Mouse (Mus musculus): Measurements from ENCODE around the gene Pex12.
"Not testable (repeated sequence)": the region's sequence is repeated elsewhere in the genome, so short reads cannot be mapped to it uniquely, and the experiment has no call there.

Gene Pex12

DNA sequence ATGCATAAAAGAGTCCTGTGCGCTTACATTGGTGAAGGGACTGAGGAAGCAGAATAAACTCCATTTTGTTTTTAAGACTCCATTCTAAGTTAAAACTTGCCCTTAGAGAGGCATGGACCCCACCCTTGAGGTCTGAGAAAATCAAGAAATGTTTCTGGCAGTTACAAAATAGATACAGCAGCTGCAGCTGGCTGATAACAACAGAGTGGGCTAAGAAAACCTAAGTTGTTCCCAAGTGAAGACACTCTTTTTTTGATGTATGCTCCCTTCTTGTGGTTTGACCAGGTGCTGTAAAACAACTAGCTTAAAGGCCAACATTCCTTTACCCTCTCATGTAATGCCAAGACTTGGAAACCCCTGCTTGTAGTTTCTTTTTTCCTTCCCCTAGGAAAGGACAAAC is 39.7 kb downstream of the Pex12 start:
- TF ChIP-seq CTCF (conservative IDR thresholded peaks at IDR 0.05; ENCODE audit: low read length), result no peak
- Histone ChIP-seq H3K4me3 (replicated peaks; ENCODE audit: low read length) (no peak overlapping the region), H3K36me3 (ENCODE audit: insufficient read depth, low read length) (no peaks in the 10 kb centered on the region), H3K4me1 (replicated peaks; ENCODE audit: low read depth, low read length) (no peaks in the 10 kb centered on the region), H3K9me3 (ENCODE audit: low read length) (no peaks in the 10 kb centered on the region), H3K27me3 (ENCODE audit: insufficient read depth, low read length) (no peaks in the 10 kb centered on the region)

DNA sequence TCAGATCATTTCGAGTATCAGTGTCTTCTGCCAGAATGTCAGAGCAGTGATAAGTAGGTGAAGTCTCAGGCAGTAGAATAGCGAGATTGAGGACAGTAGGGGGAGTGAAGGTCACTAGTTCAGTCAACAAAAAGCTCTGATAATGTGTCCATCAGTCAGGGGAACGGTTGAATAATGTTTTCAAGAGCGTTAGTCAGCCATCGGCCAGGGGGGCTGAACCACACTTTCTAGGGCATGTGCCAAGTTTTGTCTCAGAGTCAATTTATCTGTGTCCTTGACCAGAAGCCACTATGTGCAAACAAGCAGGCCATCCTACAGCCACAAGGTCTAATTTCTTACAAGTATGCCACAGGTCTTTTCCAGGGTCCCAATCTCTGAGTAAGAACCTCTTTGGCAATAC is 45.2 kb downstream of the Pex12 start:
- not testable (repeated sequence) for H3K36me3 ChIP-seq (ENCODE audit: insufficient read depth, low read length); H3K4me3 ChIP-seq (replicated peaks; ENCODE audit: low read length); H3K27me3 ChIP-seq (ENCODE audit: insufficient read depth, low read length); H3K4me1 ChIP-seq (replicated peaks; ENCODE audit: low read depth, low read length); H3K9me3 ChIP-seq (ENCODE audit: low read length)
